Mouse (Mus musculus) neural tube, embryonic 15.5 days (tissue): Measurements from ENCODE around the gene Il23r. TPM values are rescaled to one million over a fixed set of nuclear protein-coding genes. Genes with fewer than 3 reads are reported as not detected.
"Not testable (repeated sequence)": the region's sequence is repeated elsewhere in the genome, so short reads cannot be mapped to it uniquely, and the experiment has no call there.

Experiments used
- ATAC-seq: fragments of 200-750 bp; cut with Nextera tagmentation; 2 replicates; pipeline ENCODE4 v1.8.0; 2017; ENCODE audit warnings: mild to moderate bottlenecking, moderate TSS enrichment, moderate library complexity; ENCODE audit not compliant: low FRiP score
- H3K27ac ChIP-seq: fragments of 300-500 bp; sonication (generic); replicated peaks from 2 replicates; pipeline ENCODE4 v1.5.1; 2015; ENCODE audit warnings: mild to moderate bottlenecking, inconsistent platforms
- H3K27me3 ChIP-seq: fragments of 300-500 bp; sonication (generic); replicated peaks from 2 replicates; pipeline ENCODE4 v1.6.1; 2015; ENCODE audit warnings: inconsistent platforms
- H3K36me3 ChIP-seq: fragments of 300-500 bp; sonication (generic); 2 replicates; pipeline ENCODE4 v1.6.1; 2015; ENCODE audit warnings: inconsistent platforms
- H3K4me1 ChIP-seq: fragments of 300-500 bp; sonication (generic); 2 replicates; pipeline ENCODE4 v1.6.1; 2015; ENCODE audit warnings: inconsistent platforms
- H3K4me2 ChIP-seq: fragments of 300-500 bp; sonication (generic); 2 replicates; pipeline ENCODE4 v1.6.1; 2015; ENCODE audit warnings: inconsistent platforms, mild to moderate bottlenecking, moderate library complexity
- H3K4me3 ChIP-seq: fragments of 300-500 bp; sonication (generic); replicated peaks from 2 replicates; pipeline ENCODE4 v1.5.1; 2015; ENCODE audit warnings: mild to moderate bottlenecking, inconsistent platforms
- H3K9ac ChIP-seq: fragments of 300-500 bp; sonication (generic); replicated peaks from 2 replicates; pipeline ENCODE4 v1.6.1; 2015; ENCODE audit warnings: mild to moderate bottlenecking, inconsistent platforms
- H3K9me3 ChIP-seq: fragments of 300-500 bp; sonication (generic); replicated peaks from 2 replicates; pipeline ENCODE4 v1.6.1; 2016; ENCODE audit warnings: inconsistent platforms
- WGBS: fragments of 180-500 bp; shearing (Covaris S2); methylation state at CpG from one replicate; pipeline ENCODE4 v1.1.7; 2015; ENCODE audit warnings: mixed read lengths; 5-methylcytosine and 5-hydroxymethylcytosine counted together
- polyA plus RNA-seq: library from polyadenylated mRNA; unstranded; fragments of >200 nt; fragmentation: Nextera tagmentation; extraction: Ambion mirVana; gene quantifications from 2 replicates; pipeline ENCODE4 v1.2.1, GENCODE M21; 2015

The Il23r gene
- polyA plus RNA-seq = not detected in 2 replicates

DNA sequence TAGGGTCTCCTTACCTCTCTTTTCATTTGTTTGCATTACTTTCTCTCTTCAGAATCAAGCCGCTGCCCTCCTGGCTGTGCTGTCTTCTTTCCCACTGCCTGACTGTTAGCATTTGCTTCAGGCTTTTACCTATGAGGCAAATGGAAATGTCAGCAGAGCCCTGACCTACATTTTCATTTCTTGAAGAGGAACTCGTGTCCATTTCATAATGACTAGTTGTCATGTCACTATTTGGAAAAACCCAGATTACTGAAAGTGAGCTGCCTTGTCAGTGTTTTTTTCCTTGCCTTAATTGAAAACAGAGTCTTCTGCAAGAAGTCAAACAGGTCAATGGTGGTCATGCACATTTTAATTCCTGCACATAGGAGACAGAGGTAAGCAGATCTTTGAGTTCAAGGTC is at the start of gene Il23r:
Gene Il23r, minus strand, starts transcription at position 101 of the 400 bp plus-strand sequence.
- Histone ChIP-seq H3K36me3 (no peaks in the 10 kb centered on the region), H3K4me2 (no peak within 1 kb of the TSS), H3K27me3 (no peaks in the 10 kb centered on the region), H3K4me3 (no peak within 1 kb of the TSS), H3K9ac (no peak within 1 kb of the TSS), H3K27ac (no peak within 1 kb of the TSS), H3K9me3 (no peaks in the 10 kb centered on the region), H3K4me1 (no peaks in the 10 kb centered on the region)
- no peak for ATAC-seq
- 93% methylated on average over 2 of the region's 2 CpGs for WGBS

DNA sequence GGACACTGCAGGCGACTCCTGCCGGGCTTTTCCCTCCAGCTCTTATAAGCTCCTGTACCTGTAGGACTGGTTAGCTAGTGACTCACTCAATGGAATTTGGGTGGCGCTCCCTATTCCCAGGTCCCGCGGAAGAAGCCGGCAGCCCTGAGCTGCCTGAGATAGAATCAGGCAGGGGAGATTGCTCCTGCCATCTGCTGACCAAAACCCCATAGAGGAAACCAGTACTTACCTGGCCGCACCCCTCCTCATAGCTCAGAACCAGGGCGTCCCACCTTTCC is 44.1 kb upstream of the Il23r start, which contains the start of gene Tacstd2:
Gene Tacstd2, minus strand, starts transcription at position 20 of the 278 bp plus-strand sequence.
- Histone ChIP-seq H3K27ac (no peak within 1 kb of the TSS), H3K9ac (peak within 1 kb of the TSS; percentile 47), H3K4me3 (peak within 1 kb of the TSS; percentile 54), H3K36me3 (no peaks in the 10 kb centered on the region), H3K4me1 (peaks cover 27% of the 10 kb centered on the region), H3K9me3 (no peaks in the 10 kb centered on the region), H3K27me3 (peaks cover 60% of the 10 kb centered on the region), H3K4me2 (peak within 1 kb of the TSS; percentile 93)
- peak; percentile 49; the same call in 1 of the 2 replicates for ATAC-seq
- 8% methylated on average over 8 of the region's 8 CpGs for WGBS

- peak overlapping the region; percentile 93 for H3K4me2 ChIP-seq
- H3K9ac ChIP-seq = peak overlapping the region; percentile 47
- no peak overlapping the region for H3K27ac ChIP-seq
- peaks cover 27% of the 10 kb centered on the region for H3K4me1 ChIP-seq
- H3K9me3 ChIP-seq = no peaks in the 10 kb centered on the region
- WGBS = 1% methylated on average over 61 of the region's 62 CpGs
- H3K27me3 ChIP-seq = peaks cover 61% of the 10 kb centered on the region
- peak overlapping the region; percentile 54 for H3K4me3 ChIP-seq
- ATAC-seq = peak; percentile 89
- no peaks in the 10 kb centered on the region for H3K36me3 ChIP-seq
Measured at GRCm38 (mm10) chr6:67535005-67535776, 43.5 kb upstream of the Il23r start.

GRCm38 (mm10) chr6:67534191-67535004 is 42.7 kb upstream of the Il23r start:
- no peak; the same call in 1 of the 2 replicates for ATAC-seq
- peak overlapping the region; percentile 54 for H3K4me3 ChIP-seq
- H3K27ac ChIP-seq = no peak overlapping the region
- no peaks in the 10 kb centered on the region for H3K9me3 ChIP-seq
- no peaks in the 10 kb centered on the region for H3K36me3 ChIP-seq
- peak overlapping the region; percentile 93 for H3K4me2 ChIP-seq
- WGBS = 7% methylated on average over 31 of the region's 31 CpGs
- H3K9ac ChIP-seq = peak overlapping the region; percentile 47
- H3K27me3 ChIP-seq = peaks cover 61% of the 10 kb centered on the region
- H3K4me1 ChIP-seq = peaks cover 27% of the 10 kb centered on the region

DNA sequence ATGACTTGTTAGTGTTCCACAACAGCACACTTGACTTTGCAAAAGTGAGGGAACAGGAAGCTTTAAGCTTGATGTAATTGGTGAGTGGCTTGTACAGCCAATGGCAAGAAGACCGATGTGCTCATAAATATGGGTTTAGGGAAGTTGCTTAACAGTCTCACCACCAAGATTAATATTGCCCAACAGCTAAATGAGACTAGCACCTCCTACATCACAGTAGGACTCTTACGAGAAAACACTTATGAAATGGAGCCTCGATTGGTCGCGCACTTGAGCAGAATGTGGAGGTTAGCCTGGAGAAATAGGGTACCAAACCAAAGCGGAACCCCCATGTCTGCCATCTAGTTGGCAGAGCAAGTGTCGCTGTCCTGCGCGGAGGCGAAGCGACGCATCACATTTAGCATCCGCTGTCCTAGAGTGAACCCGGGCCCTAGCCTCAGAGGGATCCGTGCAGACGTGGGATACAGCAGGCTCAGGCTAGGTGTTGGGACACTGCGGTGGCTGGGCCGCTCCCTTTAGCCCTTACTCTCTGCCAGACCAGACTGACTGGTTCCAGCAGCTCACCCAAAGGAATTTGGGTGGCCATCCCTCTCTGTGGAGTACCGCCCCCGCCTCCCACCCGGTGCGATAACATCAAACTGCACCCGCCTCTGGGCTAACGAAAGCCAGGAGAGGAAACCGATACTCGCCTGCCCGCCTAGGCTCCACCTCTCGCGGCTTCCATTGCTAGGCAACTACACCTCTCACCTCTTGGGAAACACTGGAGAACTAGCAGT is 41.2 kb upstream of the Il23r start:
- Histone ChIP-seq H3K9ac (no peak overlapping the region), H3K27ac (no peak overlapping the region), H3K4me3 (peak overlapping the region; percentile 28), H3K4me2 (peak overlapping the region; percentile 52), H3K4me1 (peaks cover 27% of the 10 kb centered on the region), H3K27me3 (peaks cover 61% of the 10 kb centered on the region), H3K9me3 (no peaks in the 10 kb centered on the region), H3K36me3 (no peaks in the 10 kb centered on the region)
- 8% methylated on average over 29 of the region's 29 CpGs for WGBS
- peak; percentile 26; the same call in 1 of the 2 replicates for ATAC-seq

DNA sequence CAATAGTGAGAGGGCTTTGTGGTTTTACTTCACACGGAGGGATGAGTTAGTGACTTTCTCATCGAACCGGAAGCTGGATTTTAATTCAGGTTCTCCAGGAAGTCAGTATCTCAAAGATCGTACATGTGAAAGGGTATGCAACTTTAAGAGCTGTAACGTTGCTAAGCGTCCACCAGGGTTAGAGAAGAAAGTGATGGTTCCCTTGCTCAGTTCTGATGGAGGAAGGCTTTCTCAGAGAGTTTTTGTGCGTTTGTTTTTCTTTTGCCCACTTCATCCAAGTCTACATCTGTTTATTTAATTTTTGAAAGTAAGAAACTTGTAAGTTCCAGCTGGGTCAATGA is 40.1 kb upstream of the Il23r start:
- H3K36me3 ChIP-seq = no peaks in the 10 kb centered on the region
- peaks cover 27% of the 10 kb centered on the region for H3K4me1 ChIP-seq
- no peak overlapping the region for H3K9ac ChIP-seq
- 74% methylated on average over 7 of the region's 7 CpGs for WGBS
- no peaks in the 10 kb centered on the region for H3K9me3 ChIP-seq
- H3K27me3 ChIP-seq = peaks cover 58% of the 10 kb centered on the region
- H3K4me2 ChIP-seq = no peak overlapping the region
- H3K27ac ChIP-seq = no peak overlapping the region
- no peak overlapping the region for H3K4me3 ChIP-seq
- ATAC-seq = no peak

GRCm38 (mm10) chr6:67530992-67531821 is 39.6 kb upstream of the Il23r start:
- WGBS = 72% methylated on average over 9 of the region's 9 CpGs
- Histone ChIP-seq H3K9me3 (no peaks in the 10 kb centered on the region), H3K27ac (no peak overlapping the region), H3K4me2 (no peak overlapping the region), H3K27me3 (peaks cover 52% of the 10 kb centered on the region), H3K4me1 (peaks cover 27% of the 10 kb centered on the region), H3K9ac (no peak overlapping the region), H3K4me3 (no peak overlapping the region), H3K36me3 (no peaks in the 10 kb centered on the region)
- no peak for ATAC-seq

GRCm38 (mm10) chr6:67526356-67526755 is 34.7 kb upstream of the Il23r start:
- WGBS = 90% methylated on average over 5 of the region's 5 CpGs
- ATAC-seq = no peak
- H3K9ac ChIP-seq = no peak overlapping the region

DNA sequence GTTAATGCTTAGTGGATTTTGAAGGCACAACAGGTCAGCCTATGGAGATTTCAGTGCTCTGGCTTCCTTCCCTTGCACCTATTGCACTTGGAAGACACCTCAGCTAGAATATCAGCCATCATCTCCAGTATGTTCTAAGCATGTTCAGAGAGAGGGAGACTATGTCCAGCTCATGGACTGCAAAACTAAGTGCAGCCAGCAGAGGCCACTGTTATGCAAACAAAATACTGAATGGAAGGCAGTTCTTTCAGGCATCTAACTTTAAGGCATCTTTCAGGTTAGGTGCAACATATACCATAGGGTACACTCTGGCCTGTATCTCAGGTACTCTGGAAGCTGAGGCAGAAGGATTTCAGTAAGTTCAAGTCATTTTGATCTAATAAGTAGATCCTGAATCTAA is 19.1 kb upstream of the Il23r start:
- Histone ChIP-seq H3K4me3 (no peak overlapping the region), H3K9me3 (no peaks in the 10 kb centered on the region), H3K4me1 (no peaks in the 10 kb centered on the region), H3K9ac (no peak overlapping the region), H3K36me3 (no peaks in the 10 kb centered on the region), H3K4me2 (no peak overlapping the region), H3K27ac (no peak overlapping the region), H3K27me3 (no peaks in the 10 kb centered on the region)
- ATAC-seq = no peak

More at GRCm38 (mm10) chr6:67526356-67526755, 34.7 kb upstream of the Il23r start:
- no peaks in the 10 kb centered on the region for H3K36me3 ChIP-seq
- H3K27me3 ChIP-seq = peaks cover 6% of the 10 kb centered on the region
- no peaks in the 10 kb centered on the region for H3K9me3 ChIP-seq
- H3K4me1 ChIP-seq = no peaks in the 10 kb centered on the region
- no peak overlapping the region for H3K4me3 ChIP-seq
- no peak overlapping the region for H3K27ac ChIP-seq
- no peak overlapping the region for H3K4me2 ChIP-seq

- H3K9me3 ChIP-seq, H3K27me3 ChIP-seq, H3K4me2 ChIP-seq, H3K9ac ChIP-seq, H3K36me3 ChIP-seq, H3K4me1 ChIP-seq, H3K4me3 ChIP-seq, H3K27ac ChIP-seq: not testable (repeated sequence)
- WGBS = 100% methylated on average over 2 of the region's 6 CpGs
- ATAC-seq = peak; percentile 81; the same call in 1 of the 2 replicates
Measured at GRCm38 (mm10) chr6:67501938-67502337, 10.3 kb upstream of the Il23r start.

- no peak for ATAC-seq
- Histone ChIP-seq H3K9ac (no peak overlapping the region), H3K4me3 (no peak overlapping the region), H3K4me1 (no peaks in the 10 kb centered on the region), H3K36me3 (no peaks in the 10 kb centered on the region), H3K27me3 (no peaks in the 10 kb centered on the region), H3K27ac (no peak overlapping the region), H3K9me3 (no peaks in the 10 kb centered on the region), H3K4me2 (no peak overlapping the region)
- 80% methylated on average over 2 of the region's 2 CpGs for WGBS
Measured at GRCm38 (mm10) chr6:67481012-67481411, 10.6 kb downstream of the Il23r start.
